Mouse (Mus musculus) forebrain, embryonic 11.5 days (tissue): ENCODE data around the gene Rragd. TPM values are rescaled to one million over a fixed set of nuclear protein-coding genes. Genes with fewer than 3 reads are reported as not detected.

Experiments
- ATAC-seq: fragments of 200-750 bp; cut with Nextera tagmentation; replicated peaks from 2 replicates; pipeline ENCODE4 v1.8.0; 2017; ENCODE audit warnings: moderate TSS enrichment; ENCODE audit not compliant: low FRiP score
- DNase-seq: peaks from one replicate; pipeline ENCODE4 v3.0.0-alpha.2; 2017; ENCODE audit warnings: low spot score
- H3K27ac ChIP-seq: fragments of 300-500 bp; sonication (generic); 2 replicates; pipeline ENCODE4 v1.5.1; 2014; ENCODE audit warnings: low read depth, low read length
- H3K27me3 ChIP-seq: fragments of 300-500 bp; sonication (generic); 2 replicates; pipeline ENCODE4 v1.6.1; 2014; ENCODE audit warnings: mild to moderate bottlenecking, low read length, mixed read lengths; ENCODE audit not compliant: control insufficient read depth, insufficient read depth
- H3K36me3 ChIP-seq: fragments of 300-500 bp; sonication (generic); 2 replicates; pipeline ENCODE4 v1.6.1; 2014; ENCODE audit warnings: mild to moderate bottlenecking, low read length, moderate library complexity, mixed read lengths; ENCODE audit not compliant: control insufficient read depth, insufficient read depth
- H3K4me1 ChIP-seq: fragments of 300-500 bp; sonication (generic); replicated peaks from 2 replicates; pipeline ENCODE4 v1.6.1; 2014; ENCODE audit warnings: low read length, mixed read lengths; ENCODE audit not compliant: control insufficient read depth, insufficient read depth
- H3K4me2 ChIP-seq: fragments of 300-500 bp; sonication (generic); 2 replicates; pipeline ENCODE4 v1.6.1; 2014; ENCODE audit warnings: low read depth, mild to moderate bottlenecking, low read length, moderate library complexity, mixed read lengths; ENCODE audit not compliant: severe bottlenecking
- H3K4me3 ChIP-seq: fragments of 300-500 bp; sonication (generic); 2 replicates; pipeline ENCODE4 v1.5.1; 2014; ENCODE audit warnings: low read depth, low read length
- H3K9ac ChIP-seq: fragments of 300-500 bp; sonication (generic); 2 replicates; pipeline ENCODE4 v1.6.1; 2014; ENCODE audit warnings: low read length
- H3K9me3 ChIP-seq: fragments of 300-500 bp; sonication (generic); 2 replicates; pipeline ENCODE4 v1.6.1; 2016; ENCODE audit warnings: low read length, mixed read lengths; ENCODE audit not compliant: control insufficient read depth
- WGBS: fragments of 180-500 bp; shearing (Covaris S2); extraction: QIAGEN DNeasy Blood & Tissue Kit; methylation state at CpG from one replicate; pipeline ENCODE4 v1.1.7; 2014; 5-methylcytosine and 5-hydroxymethylcytosine counted together
- polyA plus RNA-seq: library from polyadenylated mRNA; unstranded; fragments of >200 nt; fragmentation: Nextera tagmentation; extraction: Ambion mirVana; gene quantifications from 2 replicates; pipeline ENCODE4 v1.2.1, GENCODE M21; 2014

Gene Rragd
- polyA plus RNA-seq, 1 experiment from 2014 or later, result 30.2 TPM

DNA sequence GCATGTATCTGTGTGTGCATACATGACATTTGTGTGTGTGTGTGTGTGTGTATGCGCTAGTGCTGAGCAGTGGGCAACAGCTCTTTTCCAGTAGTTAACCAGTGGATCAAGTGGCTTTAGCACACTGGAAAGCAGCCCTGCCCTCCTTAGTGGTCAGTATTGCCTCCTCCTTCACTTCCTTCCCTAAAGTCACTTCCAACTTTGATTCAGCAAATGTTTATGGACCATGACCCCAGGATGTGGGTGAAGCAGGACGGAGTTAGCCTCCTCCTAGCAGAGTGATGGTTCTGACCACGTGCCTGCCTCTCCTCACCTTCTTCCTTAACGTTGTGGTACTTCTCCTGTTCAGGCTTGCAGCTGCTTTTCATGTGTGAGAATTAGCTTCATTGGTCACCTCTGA is 57.0 kb downstream of the Rragd start:
- H3K27me3 ChIP-seq, result no peaks in the 10 kb centered on the region
- H3K36me3 ChIP-seq, result peaks cover 5% of the 10 kb centered on the region; the same call in 1 of the 2 replicates
- no peak overlapping the region for H3K4me2 ChIP-seq
- H3K9me3 ChIP-seq, result no peaks in the 10 kb centered on the region; the same call in 1 of the 2 replicates
- ATAC-seq (no peak), DNase-seq (no peak)
- H3K27ac ChIP-seq, result no peak overlapping the region
- no peak overlapping the region for H3K4me3 ChIP-seq
- H3K4me1 ChIP-seq, result no peaks in the 10 kb centered on the region
- no peak overlapping the region for H3K9ac ChIP-seq
- 89% methylated on average over 4 of the region's 4 CpGs for WGBS

DNA sequence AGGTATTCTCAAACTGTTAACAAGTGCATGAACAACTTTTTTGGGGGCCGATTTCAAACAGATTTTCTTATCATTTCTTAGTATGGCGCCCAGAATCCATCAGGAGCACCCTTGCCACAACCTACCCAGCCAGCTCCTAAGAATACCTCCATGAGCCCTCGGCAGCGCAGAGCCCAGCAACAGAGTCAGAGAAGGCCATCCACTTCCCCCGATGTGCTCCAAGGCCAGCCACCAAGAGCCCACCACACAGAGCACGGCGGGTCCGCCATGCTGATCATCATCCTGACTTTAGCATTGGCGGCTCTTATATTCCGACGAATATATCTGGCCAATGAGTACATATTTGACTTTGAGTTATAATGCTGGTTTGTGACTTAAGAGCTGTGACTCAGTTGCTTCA is 66.8 kb downstream of the Rragd start:
- H3K27me3 ChIP-seq, result no peaks in the 10 kb centered on the region
- H3K4me2 ChIP-seq, result no peak overlapping the region
- H3K27ac ChIP-seq, result no peak overlapping the region
- 95% methylated on average over 11 of the region's 11 CpGs for WGBS
- no peak for DNase-seq
- ATAC-seq, result no peak
- H3K4me1 ChIP-seq, result no peaks in the 10 kb centered on the region
- no peaks in the 10 kb centered on the region for H3K9me3 ChIP-seq
- no peak overlapping the region for H3K9ac ChIP-seq
- H3K36me3 ChIP-seq, result peaks cover 6% of the 10 kb centered on the region; the same call in 1 of the 2 replicates
- no peak overlapping the region for H3K4me3 ChIP-seq

DNA sequence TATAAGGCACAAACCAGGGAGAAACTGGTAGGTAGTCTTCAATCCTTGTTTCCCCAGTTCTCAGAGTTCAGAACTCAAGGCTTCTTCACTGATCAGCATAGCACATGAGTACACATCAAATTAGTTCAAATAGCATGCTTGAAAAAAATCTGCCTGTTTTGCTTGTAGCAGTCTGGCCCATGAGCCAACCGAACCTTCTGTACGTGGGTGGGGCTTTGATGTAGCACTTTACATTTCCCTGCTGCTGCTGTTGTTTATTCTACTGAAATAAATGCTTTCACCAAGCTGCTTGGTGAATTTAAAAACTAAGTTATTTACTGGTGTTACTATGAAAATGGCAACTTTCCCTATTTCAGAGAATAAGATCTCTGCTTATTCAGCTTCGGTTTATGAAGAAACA is 69.2 kb downstream of the Rragd start:
- WGBS, result 93% methylated on average over 3 of the region's 3 CpGs
- H3K4me1 ChIP-seq, result no peaks in the 10 kb centered on the region
- peaks cover 6% of the 10 kb centered on the region; the same call in 1 of the 2 replicates for H3K36me3 ChIP-seq

DNA sequence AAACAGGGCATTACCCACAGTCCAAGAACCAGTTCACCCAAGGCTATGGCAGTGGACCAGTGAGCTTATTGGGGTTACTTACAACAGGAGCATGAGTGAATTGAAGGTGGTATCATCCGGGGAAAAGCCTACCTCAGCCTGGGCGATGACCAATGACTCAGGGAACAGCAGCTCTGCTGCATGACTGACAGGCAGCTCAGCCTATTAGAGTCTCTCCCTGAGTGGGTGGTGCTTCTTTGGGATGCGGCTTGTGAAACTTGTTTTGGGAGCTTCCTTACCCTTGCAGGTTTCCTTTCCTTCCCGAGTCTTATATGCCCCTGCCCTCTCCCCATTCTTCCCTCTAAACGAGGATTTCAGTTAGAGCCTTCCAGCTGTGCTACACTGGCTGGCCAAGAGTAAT is 69.8 kb downstream of the Rragd start:
- Histone ChIP-seq H3K9ac (no peak overlapping the region), H3K9me3 (no peaks in the 10 kb centered on the region), H3K4me3 (no peak overlapping the region), H3K27me3 (no peaks in the 10 kb centered on the region), H3K36me3 (peaks cover 6% of the 10 kb centered on the region; the same call in 1 of the 2 replicates), H3K4me2 (no peak overlapping the region), H3K4me1 (no peaks in the 10 kb centered on the region), H3K27ac (no peak overlapping the region)
- 92% methylated on average over 5 of the region's 5 CpGs for WGBS
- DNase-seq (peak; percentile 44), ATAC-seq (no peak)

More for the DNA sequence above, 69.2 kb downstream of the Rragd start:
- Histone ChIP-seq H3K27ac (no peak overlapping the region), H3K27me3 (no peaks in the 10 kb centered on the region), H3K9me3 (no peaks in the 10 kb centered on the region), H3K4me3 (no peak overlapping the region), H3K4me2 (no peak overlapping the region), H3K9ac (no peak overlapping the region)
- no peak for ATAC-seq
- DNase-seq, result no peak

DNA sequence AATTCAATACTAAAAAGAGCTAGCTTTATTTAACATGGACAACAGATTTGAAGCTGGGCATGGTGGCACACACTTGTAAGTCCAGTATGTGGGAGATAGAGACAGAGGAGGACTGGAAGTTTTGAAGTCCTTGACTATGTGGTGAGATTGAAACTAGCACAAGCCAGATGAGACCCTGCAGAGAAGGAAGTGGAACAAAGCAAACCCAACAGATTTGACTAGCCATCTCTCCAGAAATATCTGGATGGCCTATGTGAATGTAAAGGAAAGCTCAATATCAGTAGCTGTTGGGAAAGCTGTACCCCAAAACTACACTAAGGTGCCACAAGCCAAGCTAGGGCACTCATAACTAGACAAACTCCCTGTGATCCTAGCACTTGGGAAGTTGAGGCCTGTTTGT is 71.6 kb downstream of the Rragd start:
- Histone ChIP-seq H3K27me3 (no peaks in the 10 kb centered on the region), H3K9ac (no peak overlapping the region), H3K4me2 (no peak overlapping the region), H3K27ac (no peak overlapping the region), H3K4me1 (no peaks in the 10 kb centered on the region), H3K4me3 (no peak overlapping the region), H3K36me3 (peaks cover 3% of the 10 kb centered on the region; the same call in 1 of the 2 replicates), H3K9me3 (no peaks in the 10 kb centered on the region)
- ATAC-seq, result no peak
- DNase-seq, result no peak

DNA sequence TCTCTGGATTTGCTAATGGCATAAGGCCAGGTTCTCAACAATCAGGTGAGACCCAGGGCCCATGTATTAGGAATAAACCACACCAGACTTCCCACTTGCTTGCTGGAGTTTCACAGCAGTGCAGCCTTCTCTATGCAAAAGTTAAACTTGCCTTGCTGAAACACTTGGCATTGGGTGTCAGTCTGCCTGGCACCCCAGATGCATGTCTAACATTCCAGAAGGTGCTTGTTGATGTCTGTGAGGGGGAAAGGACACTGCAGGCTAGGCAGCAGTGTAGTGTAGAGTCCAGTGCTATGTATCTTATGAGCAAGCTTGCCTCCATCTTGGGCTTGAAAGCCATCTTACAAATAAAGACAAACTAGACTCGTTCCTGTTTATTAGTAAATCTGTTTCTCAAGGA is 73.5 kb downstream of the Rragd start:
- Histone ChIP-seq H3K4me1 (no peaks in the 10 kb centered on the region), H3K4me3 (no peak overlapping the region), H3K27ac (no peak overlapping the region), H3K9me3 (no peaks in the 10 kb centered on the region), H3K36me3 (no peaks in the 10 kb centered on the region; the same call in 1 of the 2 replicates), H3K27me3 (no peaks in the 10 kb centered on the region), H3K9ac (no peak overlapping the region), H3K4me2 (no peak overlapping the region)
- WGBS, result 85% methylated on average over 1 of the region's 1 CpGs
- ATAC-seq, result no peak
- DNase-seq, result no peak

DNA sequence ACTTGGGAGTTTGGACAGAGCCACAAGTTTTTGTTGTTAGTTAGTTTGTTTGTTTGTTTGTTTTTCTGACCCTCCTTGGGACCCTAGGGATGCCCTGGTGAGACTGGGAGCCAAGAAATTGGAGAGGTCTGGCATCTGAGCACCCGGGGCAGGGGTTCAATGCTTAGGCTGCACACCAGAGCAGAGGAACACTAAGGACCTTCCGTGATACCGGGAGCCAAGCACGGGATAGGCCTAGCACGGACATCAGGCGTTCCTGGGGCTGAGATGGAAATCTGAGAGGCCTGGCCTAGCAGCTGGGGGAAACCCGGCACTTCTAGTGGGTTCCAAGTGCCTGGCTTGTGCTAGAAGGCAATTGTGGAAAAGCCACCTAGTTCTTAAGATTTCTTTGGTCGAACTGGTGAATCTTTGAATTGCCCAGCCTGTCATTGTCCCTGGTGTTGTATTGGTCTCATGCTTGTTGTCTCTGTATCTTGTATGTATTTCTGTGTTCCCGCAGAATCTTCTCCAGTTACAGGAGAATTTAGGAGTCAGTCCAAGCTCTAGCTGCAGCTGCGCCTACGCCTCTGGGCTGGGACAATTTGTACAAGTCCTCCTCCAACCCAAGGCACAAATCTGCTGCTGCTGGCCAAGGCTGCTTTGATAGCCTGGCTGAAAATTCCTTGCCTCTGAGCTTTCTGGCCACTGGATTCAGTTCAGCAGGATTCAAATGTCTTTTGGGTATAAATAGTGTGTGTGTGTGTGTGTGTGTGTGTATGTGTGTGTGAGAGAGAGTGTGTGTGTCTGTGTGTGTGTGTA is 75.3 kb downstream of the Rragd start:
- Histone ChIP-seq H3K36me3 (no peaks in the 10 kb centered on the region), H3K4me2 (no peak overlapping the region), H3K4me3 (no peak overlapping the region), H3K9me3 (no peaks in the 10 kb centered on the region), H3K9ac (no peak overlapping the region), H3K27me3 (no peaks in the 10 kb centered on the region), H3K27ac (no peak overlapping the region), H3K4me1 (no peaks in the 10 kb centered on the region)
- no peak for ATAC-seq
- DNase-seq, result no peak
- WGBS, result 80% methylated on average over 11 of the region's 11 CpGs

DNA sequence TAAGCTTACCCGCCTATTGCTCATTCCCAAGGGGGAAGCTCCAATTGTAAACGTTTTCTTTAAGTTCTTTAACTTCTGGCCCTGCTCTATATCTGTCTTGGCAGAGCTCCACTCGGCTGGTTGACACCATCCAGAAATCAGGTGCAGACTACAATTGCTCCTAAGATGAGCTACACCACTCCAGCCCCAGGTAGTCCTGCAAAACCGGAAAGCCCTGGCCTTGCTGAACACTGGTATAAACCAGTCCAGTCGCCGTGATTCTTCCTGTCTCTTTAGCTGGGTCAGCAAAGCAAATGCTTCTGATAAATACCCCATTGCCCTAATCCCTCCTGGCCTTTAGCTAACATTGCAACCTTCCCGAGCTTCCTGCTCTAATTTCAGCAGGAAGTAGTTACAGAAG is 78.3 kb downstream of the Rragd start:
- Histone ChIP-seq H3K9ac (no peak overlapping the region), H3K27me3 (no peaks in the 10 kb centered on the region), H3K4me3 (no peak overlapping the region), H3K4me2 (no peak overlapping the region), H3K27ac (no peak overlapping the region), H3K4me1 (no peaks in the 10 kb centered on the region), H3K9me3 (no peaks in the 10 kb centered on the region), H3K36me3 (no peaks in the 10 kb centered on the region)
- peak; percentile 37 for DNase-seq
- ATAC-seq, result no peak
- 60% methylated on average over 7 of the region's 7 CpGs for WGBS

DNA sequence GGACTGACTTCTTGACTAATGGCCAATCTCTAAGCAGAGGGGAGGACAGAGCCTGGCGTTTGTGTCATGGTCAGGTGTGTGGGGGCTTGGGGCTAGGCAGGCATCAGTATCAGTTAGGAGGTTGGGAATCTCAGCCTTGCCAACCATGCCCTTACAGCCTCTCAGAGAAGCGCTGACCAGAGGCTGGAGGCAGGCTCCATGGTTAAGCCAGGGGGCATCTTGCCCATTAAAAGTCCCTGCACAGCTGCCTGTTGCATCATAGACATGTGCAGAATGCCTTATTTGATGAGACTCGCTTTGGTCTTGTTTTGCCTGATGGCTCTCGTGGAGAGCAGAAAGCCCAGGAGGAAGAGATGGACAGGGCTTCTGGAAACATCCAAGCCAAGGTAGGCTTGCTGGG is 80.1 kb downstream of the Rragd start, which contains the start of gene Gabrr2:
Gabrr2 (plus strand) TSS at position 19 of the 400 bp plus-strand sequence.
- Histone ChIP-seq H3K27me3 (no peaks in the 10 kb centered on the region), H3K36me3 (no peaks in the 10 kb centered on the region), H3K9ac (no peak within 1 kb of the TSS), H3K27ac (no peak within 1 kb of the TSS), H3K4me3 (no peak within 1 kb of the TSS), H3K4me2 (no peak within 1 kb of the TSS), H3K4me1 (no peaks in the 10 kb centered on the region), H3K9me3 (no peaks in the 10 kb centered on the region)
- 85% methylated on average over 4 of the region's 4 CpGs for WGBS
- peak; percentile 17 for DNase-seq
- ATAC-seq, result no peak
